Mouse (Mus musculus) right cerebral cortex, postnatal 25 days (tissue): ENCODE measurements around the gene Mbd5.
A peak's percentile ranks its signal among the peaks of the same experiment; 100 is the strongest.

ENCODE experiments used
- DNase-seq: peaks from one replicate; pipeline ENCODE4 v3.0.0; 2022

Mbd5 gene

DNA sequence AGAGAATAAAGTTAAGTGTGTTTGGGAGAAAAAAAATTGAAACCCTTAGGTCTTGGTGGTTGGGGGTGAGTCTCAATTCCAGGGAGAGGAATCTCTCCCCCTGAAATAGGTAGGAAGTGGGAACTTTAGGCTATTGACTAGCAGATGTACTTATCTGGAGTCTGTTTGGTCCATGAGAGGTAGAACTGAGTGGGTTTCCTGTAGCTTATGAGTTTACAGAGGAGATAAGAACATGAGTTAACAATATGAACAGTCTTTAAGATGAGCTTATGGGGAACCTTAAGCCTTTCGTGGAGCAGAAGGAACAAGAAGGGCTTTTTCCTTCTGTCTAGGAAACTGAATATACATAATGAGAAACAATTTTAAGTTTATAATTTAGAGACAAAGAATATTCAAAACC, 404.8 kb downstream of the Mbd5 start:
- DNase-seq: no peak

DNA sequence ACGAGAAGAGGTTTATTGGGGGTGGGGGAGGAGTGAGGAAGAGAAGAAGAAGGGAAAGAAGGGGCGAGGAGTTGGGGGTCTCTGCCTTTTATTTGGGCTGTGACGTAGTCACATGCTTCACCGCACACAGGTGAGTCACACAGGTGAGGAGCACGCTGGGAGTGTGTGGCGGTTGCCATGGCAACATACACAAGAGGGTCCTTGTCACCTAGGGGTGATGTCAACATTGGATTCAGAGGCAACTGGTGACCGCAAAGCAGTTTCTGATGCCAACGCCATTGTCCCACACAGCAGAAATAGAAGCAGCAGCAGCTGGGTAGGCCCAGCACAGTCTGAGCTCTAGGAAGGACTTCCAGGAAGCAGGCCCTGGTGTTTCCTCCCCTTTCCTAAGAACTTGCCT, 406.6 kb downstream of the Mbd5 start:
- DNase-seq: no peak

DNA sequence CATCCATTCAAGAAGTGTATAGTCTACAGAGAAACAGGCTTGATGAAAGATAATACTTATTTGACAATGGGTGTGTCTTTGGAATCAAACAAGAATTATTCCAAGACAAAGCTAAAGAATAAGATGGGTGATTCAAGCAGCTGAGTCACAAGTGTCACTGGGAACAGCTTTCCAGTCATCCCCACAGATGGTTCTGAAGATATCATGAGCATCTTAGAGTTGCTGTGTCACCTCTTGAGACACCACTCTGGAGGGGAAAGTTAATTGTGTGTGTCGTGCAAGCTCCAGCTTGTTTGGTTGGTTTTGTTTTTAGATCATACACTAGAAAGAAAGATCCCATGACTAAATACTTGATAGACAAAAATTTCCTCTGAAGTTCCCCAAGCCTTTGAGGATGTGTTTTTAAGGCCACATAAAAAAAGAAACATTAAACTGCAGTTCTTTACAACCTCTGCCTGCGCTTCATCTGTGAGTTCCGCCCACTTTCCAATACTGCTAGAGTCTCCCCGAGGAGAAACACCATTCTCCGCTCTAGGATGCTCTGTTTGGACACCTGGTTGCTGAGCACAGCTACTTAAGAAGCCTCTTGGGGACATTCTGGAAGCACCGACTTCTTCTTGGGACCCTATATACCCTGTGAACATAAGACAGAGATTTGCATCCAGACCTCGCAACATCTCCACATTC, 409.0 kb downstream of the Mbd5 start:
- DNase-seq: peak; percentile 19

DNA sequence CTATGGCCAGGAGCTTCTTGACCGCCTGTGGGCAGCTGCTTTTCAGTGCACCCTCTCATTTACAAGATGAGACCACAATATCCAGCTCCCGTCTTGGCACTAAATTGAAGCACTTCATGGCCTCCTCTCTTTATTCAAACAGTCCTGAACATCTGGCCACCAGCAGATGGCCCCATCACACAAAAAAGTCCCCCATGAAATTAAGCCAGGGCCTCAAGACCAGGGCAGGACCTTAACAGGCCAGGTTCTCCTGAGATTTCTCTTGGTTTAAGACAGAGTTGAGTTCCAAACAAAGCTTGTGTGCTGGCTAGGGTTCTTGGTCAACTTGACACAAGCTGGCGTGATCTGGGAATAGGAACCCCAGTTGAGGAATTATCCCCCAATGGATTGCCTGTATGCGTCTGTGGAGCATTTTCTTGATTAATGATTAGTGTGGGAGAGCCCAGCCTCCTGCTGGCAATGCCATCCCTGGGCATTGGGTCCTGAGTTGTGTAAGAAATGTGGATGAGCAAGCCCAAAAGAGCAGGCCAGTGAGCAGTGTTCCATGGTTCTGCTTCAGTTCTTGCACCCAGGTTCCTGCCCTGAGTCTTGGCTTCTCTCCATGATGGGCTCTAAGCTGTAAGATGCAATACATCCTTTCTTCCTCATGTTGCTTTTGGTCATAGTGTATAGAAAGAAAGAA, 409.7 kb downstream of the Mbd5 start:
- no peak for DNase-seq

DNA sequence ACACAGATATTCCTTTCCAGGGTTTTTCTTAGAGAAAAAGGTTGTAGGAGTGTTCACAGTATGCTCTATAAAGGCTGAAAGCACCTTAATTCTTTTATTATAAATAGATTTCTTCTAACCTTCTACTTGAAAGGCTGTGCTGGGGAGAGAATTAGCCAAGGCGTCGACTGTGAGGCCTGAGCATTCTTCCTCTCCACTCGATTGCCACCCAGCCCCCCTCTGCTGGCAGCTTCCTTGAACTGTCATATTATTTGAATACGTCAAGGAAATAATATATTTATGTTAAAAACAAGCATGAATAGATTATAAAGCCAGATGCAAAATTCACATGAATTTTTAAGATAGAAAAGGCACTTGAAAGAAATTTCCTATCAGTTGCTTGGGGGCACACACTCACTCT, 410.4 kb downstream of the Mbd5 start:
- DNase-seq: no peak

DNA sequence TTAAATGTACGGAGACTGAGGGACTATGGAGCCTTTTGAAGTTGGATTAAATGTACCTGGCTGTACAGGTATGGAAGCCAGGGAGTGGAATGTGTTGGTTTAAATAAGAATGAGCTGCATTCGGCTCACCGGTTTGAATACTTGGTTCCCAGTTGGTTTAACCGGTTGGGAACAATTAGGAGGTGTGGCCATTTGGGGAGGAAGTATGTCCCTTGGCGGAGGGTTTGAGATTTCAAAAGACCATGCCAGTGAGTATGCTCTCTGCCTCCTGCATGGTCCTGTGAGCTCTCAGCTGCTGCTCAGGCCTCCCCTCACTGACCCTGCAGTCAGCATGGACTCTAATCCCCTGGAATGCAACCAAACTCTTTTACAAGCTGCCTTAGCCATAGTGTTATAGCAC, 415.2 kb downstream of the Mbd5 start:
- DNase-seq: no peak

DNA sequence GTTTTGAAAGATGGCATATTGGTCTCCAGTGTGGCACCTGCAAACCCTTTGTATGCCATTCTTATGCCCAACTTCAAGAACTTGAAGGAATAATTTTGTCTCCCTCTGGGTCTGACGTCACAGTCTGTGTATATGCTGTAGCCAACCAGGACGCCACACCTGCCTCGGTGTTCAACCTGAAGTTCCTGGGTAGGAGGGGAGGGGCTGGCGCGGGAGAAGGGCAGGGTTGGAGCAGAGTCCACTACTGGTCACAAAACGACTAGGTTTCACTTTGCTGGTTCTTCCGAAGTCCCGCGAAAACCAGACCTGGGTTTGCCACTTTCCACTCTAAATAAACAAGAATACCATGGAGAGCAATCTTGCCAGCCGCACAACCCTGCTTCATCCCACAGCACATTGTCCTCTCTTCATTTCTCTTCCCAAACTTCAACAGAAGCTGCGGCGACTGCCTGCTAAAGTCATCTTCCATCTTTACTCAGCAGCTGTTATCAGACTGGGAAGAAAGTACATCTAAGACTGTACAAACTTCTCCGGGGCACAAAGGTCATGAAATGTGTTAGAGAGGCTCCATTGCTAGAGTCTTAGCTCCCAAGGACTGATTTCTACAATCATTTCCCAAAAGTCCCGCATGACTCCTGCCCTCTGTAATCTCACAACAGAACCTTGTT, 417.7 kb downstream of the Mbd5 start:
- no peak for DNase-seq

DNA sequence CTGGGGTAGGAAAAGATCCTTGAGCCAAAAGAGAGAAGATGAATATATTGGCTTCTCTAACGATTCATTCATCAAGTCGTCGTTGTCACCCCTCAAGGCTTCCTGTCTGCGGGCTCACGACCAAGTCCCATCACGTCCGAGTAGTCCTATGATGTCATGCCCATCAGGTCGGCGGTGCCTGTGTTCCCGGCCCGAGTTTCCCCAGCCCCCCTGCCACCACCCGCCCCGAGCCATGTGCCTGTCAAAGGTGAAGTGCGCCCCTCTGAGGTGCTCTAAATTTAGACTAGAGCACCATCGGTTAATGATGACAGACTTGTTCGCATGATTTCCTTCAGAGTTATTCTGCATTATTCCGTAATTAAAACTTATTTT, 418.2 kb downstream of the Mbd5 start:
- DNase-seq: no peak

DNA sequence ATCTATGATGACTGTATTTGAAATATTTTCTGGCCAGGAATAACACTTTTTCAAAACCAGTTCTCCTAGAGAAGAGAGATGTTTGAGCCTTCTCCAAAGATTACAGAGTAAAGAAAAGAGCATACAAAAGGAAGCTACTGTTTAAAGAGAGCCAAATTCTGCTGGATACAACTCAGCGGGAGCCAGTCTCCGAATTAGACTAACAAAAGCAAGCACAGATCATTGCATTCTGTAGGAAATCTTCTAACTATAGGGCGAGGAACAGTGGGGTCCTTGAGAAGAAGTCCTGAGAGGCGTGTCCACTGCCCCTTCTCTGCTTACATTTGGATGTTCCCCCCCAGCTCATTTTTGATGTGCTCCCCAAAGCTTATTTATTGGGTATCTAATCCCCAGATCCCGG, 422.3 kb downstream of the Mbd5 start:
- DNase-seq: no peak

DNA sequence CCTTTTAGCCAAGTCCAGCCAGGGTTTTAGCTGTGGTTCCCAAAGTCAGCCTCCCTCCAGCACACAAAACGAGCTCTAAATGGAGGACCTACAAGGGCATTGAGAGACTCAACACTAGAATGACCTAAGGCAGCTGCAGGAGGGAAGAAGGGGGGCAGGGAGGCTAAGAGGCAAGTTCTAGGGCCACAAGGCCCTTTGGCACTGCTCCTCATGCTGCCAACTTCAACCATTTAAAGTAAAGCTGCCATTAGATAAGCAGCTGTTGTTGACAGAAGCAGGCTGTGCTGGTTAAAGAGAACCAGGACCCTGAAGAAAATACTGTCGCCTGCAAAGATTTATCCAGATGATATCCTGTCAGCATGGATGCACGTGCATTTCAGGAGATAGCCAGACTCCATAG, 423.3 kb downstream of the Mbd5 start:
- DNase-seq: no peak
